Mouse (Mus musculus): ENCODE results near the gene 1700008O03Rik. TPM values are rescaled to one million over a fixed set of nuclear protein-coding genes. Genes with fewer than 3 reads are reported as not detected.

1700008O03Rik gene
- polyA plus RNA-seq, 1 experiment from 2014 or later, result 0.16 TPM

- H3K4me3 ChIP-seq (ENCODE audit: inconsistent target), result no peak overlapping the region
- H3K79me2 ChIP-seq (ENCODE audit: inconsistent target), result no peaks in the 10 kb centered on the region
- no peaks in the 10 kb centered on the region for H3K36me3 ChIP-seq (ENCODE audit: inconsistent target)
- H3K27ac ChIP-seq, result no peak overlapping the region
- WGBS (ENCODE audit: missing documents), result 6% methylated on average over 6 of the region's 6 CpGs
These were observed 73.8 kb downstream of the 1700008O03Rik start for GRCm38 (mm10) chr7:44311713-44312304.

GRCm38 (mm10) chr7:44310878-44311712 lies 74.5 kb downstream of the 1700008O03Rik start:
- 2% methylated on average over 30 of the region's 38 CpGs for whole genome bisulfite sequencing (ENCODE audit: missing documents)
- Histone ChIP-seq H3K27ac (no peak overlapping the region), H3K36me3 (ENCODE audit: inconsistent target) (no peaks in the 10 kb centered on the region), H3K79me2 (ENCODE audit: inconsistent target) (no peaks in the 10 kb centered on the region), H3K4me3 (ENCODE audit: inconsistent target) (no peak overlapping the region)

GRCm38 (mm10) chr7:44310285-44310877 lies 75.2 kb downstream of the 1700008O03Rik start:
- Histone ChIP-seq H3K27ac (no peak overlapping the region), H3K79me2 (ENCODE audit: inconsistent target) (no peaks in the 10 kb centered on the region), H3K4me3 (ENCODE audit: inconsistent target) (no peak overlapping the region), H3K36me3 (ENCODE audit: inconsistent target) (no peaks in the 10 kb centered on the region)
- WGBS (ENCODE audit: missing documents), result 2% methylated on average over 39 of the region's 40 CpGs

Other genes starting within 250 kb of the 1700008O03Rik start
- gene Klk1b16, start 249.1 kb downstream of the 1700008O03Rik start, polyA plus RNA-seq (2018), result not detected in 3 replicates
- not detected in 3 replicates for gene Klk1b24, start 197.6 kb downstream of the 1700008O03Rik start, polyA plus RNA-seq (2018)
- not detected in 3 replicates for gene Klk1b3, start 187.6 kb downstream of the 1700008O03Rik start, polyA plus RNA-seq (2018)
- gene Klk1b4, start 178.4 kb downstream of the 1700008O03Rik start, polyA plus RNA-seq (2018), result not detected in 3 replicates
- not detected in 3 replicates for gene Klk1b5, start 169.9 kb downstream of the 1700008O03Rik start, polyA plus RNA-seq (2018)
- gene Klk1, start 160.5 kb downstream of the 1700008O03Rik start, polyA plus RNA-seq (2018), result 0.30 TPM in 1 of 3 replicates, not detected in the others
- not detected in 3 replicates for gene Gm36864, start 149.6 kb downstream of the 1700008O03Rik start, polyA plus RNA-seq (2018)
- 0.33 to 0.97 TPM (median 0.36 TPM) in 3 replicates for gene 1700028J19Rik, start 139.1 kb downstream of the 1700008O03Rik start, polyA plus RNA-seq (2018)
- gene 2410002F23Rik, start 139.1 kb downstream of the 1700008O03Rik start, polyA plus RNA-seq (2018), result 11.6 to 24.3 TPM (median 20.5 TPM) in 3 replicates
- not detected in 3 replicates for gene Acp4, start 128.4 kb downstream of the 1700008O03Rik start, polyA plus RNA-seq (2018)
- gene Gm15517, start 124.4 kb downstream of the 1700008O03Rik start, polyA plus RNA-seq (2018), result not detected in 3 replicates
- gene Clec11a, start 78.9 kb downstream of the 1700008O03Rik start, polyA plus RNA-seq (2018), result 0.06 to 0.12 TPM (median 0.09 TPM) in 3 replicates
- 0.02 TPM in 1 of 3 replicates, not detected in the others for gene Shank1, start 75.6 kb downstream of the 1700008O03Rik start, polyA plus RNA-seq (2018)
- 0.11 TPM in 1 of 3 replicates, not detected in the others for gene Syt3, start 1.7 kb downstream of the 1700008O03Rik start, polyA plus RNA-seq (2018)
- not detected in 3 replicates for gene Lrrc4b, start 43.2 kb upstream of the 1700008O03Rik start, polyA plus RNA-seq (2018)
- not detected in 3 replicates for gene Aspdh, start 79.6 kb upstream of the 1700008O03Rik start, polyA plus RNA-seq (2018)
- 12.5 to 32.1 TPM (median 31.4 TPM) in 3 replicates for gene Josd2, start 82.2 kb upstream of the 1700008O03Rik start, polyA plus RNA-seq (2018)
- 35.5 to 51.7 TPM (median 46.2 TPM) in 3 replicates for gene Emc10, start 110.7 kb upstream of the 1700008O03Rik start, polyA plus RNA-seq (2018)
- gene Fam71e1, start 110.8 kb upstream of the 1700008O03Rik start, polyA plus RNA-seq (2018), result 0.89 to 1.5 TPM (median 0.99 TPM) in 3 replicates
- gene Mybpc2, start 138.8 kb upstream of the 1700008O03Rik start, polyA plus RNA-seq (2018), result not detected in 3 replicates
- 0.27 to 1.1 TPM (median 0.30 TPM) in 3 replicates for gene Spib, start 146.3 kb upstream of the 1700008O03Rik start, polyA plus RNA-seq (2018)
- 6.9 to 28.1 TPM (median 7.2 TPM) in 3 replicates for gene Pold1, start 163.0 kb upstream of the 1700008O03Rik start, polyA plus RNA-seq (2018)
- gene Nr1h2, start 168.1 kb upstream of the 1700008O03Rik start, polyA plus RNA-seq (2018), result 55.3 to 86.2 TPM (median 57.8 TPM) in 3 replicates
- 14.8 to 26.9 TPM (median 21.1 TPM) in 3 replicates for gene Napsa, start 186.6 kb upstream of the 1700008O03Rik start, polyA plus RNA-seq (2018)
- gene Kcnc3, start 204.8 kb upstream of the 1700008O03Rik start, polyA plus RNA-seq (2018), result 0.05 to 0.66 TPM (median 0.11 TPM) in 3 replicates